Mouse (Mus musculus): ENCODE data around the gene Capn1. TPM values are rescaled to one million over a fixed set of nuclear protein-coding genes. Genes with fewer than 3 reads are reported as not detected.

Capn1 gene
- polyA plus RNA-seq, 1 experiment from 2014 or later: 5.4 TPM

DNA sequence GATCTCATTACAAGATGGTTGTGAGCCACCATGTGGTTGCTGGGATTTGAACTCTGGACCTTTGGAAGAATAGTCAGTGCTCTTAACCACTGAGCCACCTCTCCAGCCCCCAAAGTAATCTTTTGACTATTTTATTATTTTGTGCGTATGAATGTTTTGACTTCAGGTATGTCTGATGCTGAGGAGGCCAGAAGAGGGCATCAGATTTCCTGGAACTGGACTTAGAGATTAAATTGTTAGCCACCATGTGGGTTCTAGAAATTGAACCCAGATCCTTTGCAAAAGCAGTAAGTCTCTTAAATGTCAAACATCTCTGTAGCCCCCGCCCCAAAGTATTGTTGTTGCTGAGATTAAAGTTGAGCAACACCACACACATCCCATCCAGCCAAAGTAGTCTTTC, 49.8 kb downstream of the Capn1 start:
- Histone ChIP-seq H3K36me3 (replicated peaks; ENCODE audit: control insufficient read depth, insufficient read depth) (no peaks in the 10 kb centered on the region), H3K4me1 (replicated peaks; ENCODE audit: control insufficient read depth, insufficient read depth, low read length) (peaks cover 12% of the 10 kb centered on the region; the same call in 1 of the 2 replicates), H3K9me3 (ENCODE audit: control insufficient read depth, low read length) (no peaks in the 10 kb centered on the region), H3K9ac (no peak overlapping the region), H3K27ac (no peak overlapping the region), H3K4me3 (replicated peaks; ENCODE audit: low read length) (no peak overlapping the region), H3K4me2 (replicated peaks) (no peak overlapping the region), H3K27me3 (ENCODE audit: control insufficient read depth, insufficient read depth, low read length) (no peaks in the 10 kb centered on the region)
- WGBS: 93% methylated on average over 2 of the region's 2 CpGs
- no peak for ATAC-seq (ENCODE audit: low FRiP score)
- DNase-seq (ENCODE audit: low spot score): no peak

DNA sequence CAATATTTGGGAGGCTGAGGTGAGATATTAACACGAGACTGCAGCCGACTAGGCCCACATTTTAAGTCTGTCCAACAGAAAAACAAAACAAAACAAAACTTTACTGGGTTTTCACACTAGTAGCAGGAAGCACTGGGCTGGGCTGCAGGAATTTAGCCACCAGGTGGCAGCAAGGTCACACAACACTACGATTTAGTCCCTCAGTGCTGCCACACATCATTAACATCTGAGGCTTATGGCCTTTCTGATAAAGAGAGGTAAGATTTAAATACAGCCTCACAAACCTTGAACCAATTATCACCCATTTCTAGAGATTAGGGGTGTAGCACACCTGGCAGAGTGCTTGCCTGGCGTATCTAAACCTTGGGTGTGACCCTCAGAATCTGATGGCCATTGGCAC, 50.4 kb downstream of the Capn1 start:
- WGBS: 10% methylated on average over 4 of the region's 4 CpGs
- H3K36me3 ChIP-seq (replicated peaks; ENCODE audit: control insufficient read depth, insufficient read depth): no peaks in the 10 kb centered on the region
- H3K27me3 ChIP-seq (ENCODE audit: control insufficient read depth, insufficient read depth, low read length): no peaks in the 10 kb centered on the region
- no peak overlapping the region for H3K27ac ChIP-seq
- ATAC-seq (ENCODE audit: low FRiP score) (no peak), DNase-seq (ENCODE audit: low spot score) (peak; percentile 89)
- no peak overlapping the region for H3K4me3 ChIP-seq (replicated peaks; ENCODE audit: low read length)
- H3K9me3 ChIP-seq (ENCODE audit: control insufficient read depth, low read length): no peaks in the 10 kb centered on the region
- H3K9ac ChIP-seq: no peak overlapping the region
- no peak overlapping the region for H3K4me2 ChIP-seq (replicated peaks)
- H3K4me1 ChIP-seq (replicated peaks; ENCODE audit: control insufficient read depth, insufficient read depth, low read length): peaks cover 12% of the 10 kb centered on the region; the same call in 1 of the 2 replicates

DNA sequence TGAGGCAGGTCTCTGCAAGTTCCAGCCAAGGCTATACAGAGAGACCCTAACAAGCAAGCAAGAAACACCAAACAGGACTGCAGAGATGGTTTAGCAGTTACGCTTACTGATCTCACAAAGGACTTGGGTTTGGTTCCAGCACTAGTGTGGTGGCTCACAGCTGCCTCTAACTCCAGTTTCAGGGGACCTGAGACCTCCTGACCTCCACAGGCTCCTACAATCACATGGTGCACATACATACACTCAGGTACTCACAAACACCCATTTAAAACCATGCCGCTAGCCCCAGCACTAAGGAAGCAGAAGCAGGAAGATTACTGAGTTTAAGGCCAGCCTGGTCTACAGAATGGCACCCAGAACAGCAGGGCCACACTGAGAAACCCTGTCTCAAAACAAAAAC, 50.9 kb downstream of the Capn1 start:
- 86% methylated on average over 2 of the region's 2 CpGs for WGBS
- Histone ChIP-seq H3K4me2 (replicated peaks) (peak overlapping the region; percentile 99), H3K27me3 (ENCODE audit: control insufficient read depth, insufficient read depth, low read length) (no peaks in the 10 kb centered on the region), H3K9me3 (ENCODE audit: control insufficient read depth, low read length) (no peaks in the 10 kb centered on the region), H3K27ac (no peak overlapping the region), H3K4me1 (replicated peaks; ENCODE audit: control insufficient read depth, insufficient read depth, low read length) (peaks cover 12% of the 10 kb centered on the region; the same call in 1 of the 2 replicates), H3K36me3 (replicated peaks; ENCODE audit: control insufficient read depth, insufficient read depth) (no peaks in the 10 kb centered on the region), H3K4me3 (replicated peaks; ENCODE audit: low read length) (peak overlapping the region; percentile 66), H3K9ac (peak overlapping the region; percentile 79; the same call in 1 of the 2 replicates)
- ATAC-seq (ENCODE audit: low FRiP score) (no peak), DNase-seq (ENCODE audit: low spot score) (no peak)

DNA sequence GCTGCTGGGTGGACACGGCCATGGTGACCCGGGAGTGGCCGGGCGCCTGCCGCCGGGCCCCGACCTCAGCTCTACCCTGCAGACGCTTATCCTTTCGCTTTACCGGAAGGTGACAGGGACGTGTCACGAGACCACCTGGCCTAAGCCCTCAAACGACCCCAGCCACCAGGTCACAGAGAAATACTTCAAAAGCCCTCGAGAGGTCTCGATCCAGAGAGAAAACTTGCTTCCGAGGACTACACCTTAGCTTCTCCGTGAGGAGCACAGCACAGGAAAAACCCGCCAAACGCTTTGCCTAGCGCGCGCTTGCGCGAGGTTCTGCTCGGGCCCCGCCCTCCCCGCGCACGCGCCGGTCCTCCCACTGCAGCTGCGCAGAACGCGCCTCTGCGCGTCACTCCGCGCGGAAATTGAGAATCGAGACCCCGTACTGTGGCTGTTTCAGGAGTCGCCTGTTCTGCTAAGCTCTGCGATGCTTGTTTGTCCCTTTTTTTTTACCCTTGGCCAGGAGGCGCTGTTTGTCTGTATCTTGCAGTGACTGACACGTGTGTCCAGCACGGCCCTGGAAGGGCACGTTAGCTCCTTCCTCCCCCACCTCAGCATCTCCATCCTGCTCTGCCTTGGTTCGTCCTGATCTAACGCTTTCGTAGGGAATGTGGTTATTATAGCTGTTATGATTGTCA, 51.7 kb downstream of the Capn1 start, which contains the start of gene Pola2:
Gene Pola2, minus strand, starts transcription at position 320 of the 680 bp plus-strand sequence.
- H3K4me3 ChIP-seq (replicated peaks; ENCODE audit: low read length): peak within 1 kb of the TSS; percentile 66
- peaks cover 12% of the 10 kb centered on the region; the same call in 1 of the 2 replicates for H3K4me1 ChIP-seq (replicated peaks; ENCODE audit: control insufficient read depth, insufficient read depth, low read length)
- peak within 1 kb of the TSS; percentile 99 for H3K4me2 ChIP-seq (replicated peaks)
- H3K9me3 ChIP-seq (ENCODE audit: control insufficient read depth, low read length): no peaks in the 10 kb centered on the region
- H3K9ac ChIP-seq: peak within 1 kb of the TSS; percentile 79
- DNase-seq (ENCODE audit: low spot score) (peak; percentile 94), ATAC-seq (ENCODE audit: low FRiP score) (peak; percentile 89)
- under 1% methylated on average over 50 of the region's 50 CpGs for WGBS
- no peaks in the 10 kb centered on the region for H3K27me3 ChIP-seq (ENCODE audit: control insufficient read depth, insufficient read depth, low read length)
- no peaks in the 10 kb centered on the region for H3K36me3 ChIP-seq (replicated peaks; ENCODE audit: control insufficient read depth, insufficient read depth)
- H3K27ac ChIP-seq: peak within 1 kb of the TSS; percentile 22; the same call in 1 of the 2 replicates

DNA sequence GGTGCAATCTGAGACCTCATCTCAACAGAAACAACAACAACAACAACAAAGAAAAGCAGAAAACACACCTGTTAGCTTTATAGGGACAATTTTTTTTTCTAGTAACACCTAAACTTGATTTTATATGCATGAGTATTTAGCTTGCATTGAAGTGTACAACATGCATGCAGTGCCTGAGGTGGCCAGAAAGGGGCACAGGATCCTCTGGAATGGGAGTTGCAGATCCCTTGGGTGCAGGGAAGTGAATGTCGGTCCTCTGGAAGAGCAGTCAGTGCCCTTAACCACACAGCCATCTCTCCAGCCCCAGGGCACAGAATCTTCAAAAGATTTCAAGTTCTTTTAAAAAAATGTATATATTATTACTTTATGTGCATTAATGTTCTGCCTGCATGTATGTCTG, 53.0 kb downstream of the Capn1 start:
- H3K27ac ChIP-seq: no peak overlapping the region
- no peaks in the 10 kb centered on the region for H3K9me3 ChIP-seq (ENCODE audit: control insufficient read depth, low read length)
- H3K36me3 ChIP-seq (replicated peaks; ENCODE audit: control insufficient read depth, insufficient read depth): peaks cover 8% of the 10 kb centered on the region; the same call in 1 of the 2 replicates
- H3K4me2 ChIP-seq (replicated peaks): peak overlapping the region; percentile 99
- H3K9ac ChIP-seq: no peak overlapping the region
- ATAC-seq (ENCODE audit: low FRiP score) (no peak), DNase-seq (ENCODE audit: low spot score) (no peak)
- peak overlapping the region; percentile 66; the same call in 1 of the 2 replicates for H3K4me3 ChIP-seq (replicated peaks; ENCODE audit: low read length)
- no peaks in the 10 kb centered on the region for H3K27me3 ChIP-seq (ENCODE audit: control insufficient read depth, insufficient read depth, low read length)
- WGBS: 36% methylated on average over 1 of the region's 1 CpGs
- peaks cover 12% of the 10 kb centered on the region; the same call in 1 of the 2 replicates for H3K4me1 ChIP-seq (replicated peaks; ENCODE audit: control insufficient read depth, insufficient read depth, low read length)

DNA sequence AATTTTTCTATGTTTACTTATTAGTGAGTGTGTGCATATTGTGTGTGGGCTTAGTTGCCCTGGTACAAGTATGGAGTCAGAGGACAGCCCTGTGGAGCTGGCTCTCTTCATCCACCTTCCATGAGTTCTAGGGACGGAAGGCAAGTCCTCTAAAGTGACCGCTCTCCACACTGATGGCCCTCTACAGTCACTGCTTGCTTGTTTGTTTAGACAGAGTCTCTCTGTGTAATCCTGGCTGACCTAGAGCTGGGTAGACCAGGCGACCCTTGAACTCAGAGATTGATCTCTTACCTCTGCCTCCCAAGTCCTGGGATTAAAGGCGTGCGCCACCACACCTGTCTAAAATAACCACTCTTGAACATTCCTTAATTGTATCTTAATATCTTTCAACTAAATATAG, 58.3 kb downstream of the Capn1 start:
- no peak for ATAC-seq (ENCODE audit: low FRiP score)
- H3K27me3 ChIP-seq (ENCODE audit: control insufficient read depth, insufficient read depth, low read length): no peaks in the 10 kb centered on the region
- no peak overlapping the region for H3K4me3 ChIP-seq (replicated peaks; ENCODE audit: low read length)
- no peak overlapping the region for H3K9ac ChIP-seq
- 94% methylated on average over 5 of the region's 5 CpGs for WGBS
- no peak for DNase-seq (ENCODE audit: low spot score)
- H3K4me2 ChIP-seq (replicated peaks): no peak overlapping the region
- H3K9me3 ChIP-seq (ENCODE audit: control insufficient read depth, low read length): no peaks in the 10 kb centered on the region
- H3K4me1 ChIP-seq (replicated peaks; ENCODE audit: control insufficient read depth, insufficient read depth, low read length): no peaks in the 10 kb centered on the region
- peaks cover 13% of the 10 kb centered on the region for H3K36me3 ChIP-seq (replicated peaks; ENCODE audit: control insufficient read depth, insufficient read depth)
- no peak overlapping the region for H3K27ac ChIP-seq

DNA sequence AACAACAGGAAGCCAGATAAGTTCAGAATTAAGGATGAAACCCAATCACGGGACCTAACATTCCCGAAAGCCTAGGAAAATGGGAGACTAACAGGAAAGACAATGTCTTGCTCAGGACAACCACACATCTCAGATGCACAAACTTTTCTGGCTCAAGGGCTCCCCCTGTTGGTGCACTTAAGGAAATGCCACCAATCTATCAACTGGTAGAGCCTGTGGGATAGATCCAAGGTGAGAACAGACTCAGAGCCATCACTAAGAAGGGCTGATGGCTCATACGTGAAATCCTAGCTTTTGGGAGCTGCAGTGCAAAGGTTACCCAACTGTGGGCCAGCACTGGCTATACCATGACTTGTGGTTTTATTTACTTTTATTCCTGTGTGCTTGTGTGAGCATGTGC, 59.0 kb downstream of the Capn1 start:
- no peak overlapping the region for H3K9ac ChIP-seq
- no peaks in the 10 kb centered on the region for H3K4me1 ChIP-seq (replicated peaks; ENCODE audit: control insufficient read depth, insufficient read depth, low read length)
- no peak overlapping the region for H3K4me2 ChIP-seq (replicated peaks)
- 36% methylated on average over 3 of the region's 3 CpGs for WGBS
- ATAC-seq (ENCODE audit: low FRiP score) (no peak; the same call in 1 of the 2 replicates), DNase-seq (ENCODE audit: low spot score) (peak; percentile 78)
- H3K27ac ChIP-seq: no peak overlapping the region
- H3K27me3 ChIP-seq (ENCODE audit: control insufficient read depth, insufficient read depth, low read length): no peaks in the 10 kb centered on the region
- H3K4me3 ChIP-seq (replicated peaks; ENCODE audit: low read length): no peak overlapping the region
- H3K9me3 ChIP-seq (ENCODE audit: control insufficient read depth, low read length): no peaks in the 10 kb centered on the region
- H3K36me3 ChIP-seq (replicated peaks; ENCODE audit: control insufficient read depth, insufficient read depth): peaks cover 18% of the 10 kb centered on the region

DNA sequence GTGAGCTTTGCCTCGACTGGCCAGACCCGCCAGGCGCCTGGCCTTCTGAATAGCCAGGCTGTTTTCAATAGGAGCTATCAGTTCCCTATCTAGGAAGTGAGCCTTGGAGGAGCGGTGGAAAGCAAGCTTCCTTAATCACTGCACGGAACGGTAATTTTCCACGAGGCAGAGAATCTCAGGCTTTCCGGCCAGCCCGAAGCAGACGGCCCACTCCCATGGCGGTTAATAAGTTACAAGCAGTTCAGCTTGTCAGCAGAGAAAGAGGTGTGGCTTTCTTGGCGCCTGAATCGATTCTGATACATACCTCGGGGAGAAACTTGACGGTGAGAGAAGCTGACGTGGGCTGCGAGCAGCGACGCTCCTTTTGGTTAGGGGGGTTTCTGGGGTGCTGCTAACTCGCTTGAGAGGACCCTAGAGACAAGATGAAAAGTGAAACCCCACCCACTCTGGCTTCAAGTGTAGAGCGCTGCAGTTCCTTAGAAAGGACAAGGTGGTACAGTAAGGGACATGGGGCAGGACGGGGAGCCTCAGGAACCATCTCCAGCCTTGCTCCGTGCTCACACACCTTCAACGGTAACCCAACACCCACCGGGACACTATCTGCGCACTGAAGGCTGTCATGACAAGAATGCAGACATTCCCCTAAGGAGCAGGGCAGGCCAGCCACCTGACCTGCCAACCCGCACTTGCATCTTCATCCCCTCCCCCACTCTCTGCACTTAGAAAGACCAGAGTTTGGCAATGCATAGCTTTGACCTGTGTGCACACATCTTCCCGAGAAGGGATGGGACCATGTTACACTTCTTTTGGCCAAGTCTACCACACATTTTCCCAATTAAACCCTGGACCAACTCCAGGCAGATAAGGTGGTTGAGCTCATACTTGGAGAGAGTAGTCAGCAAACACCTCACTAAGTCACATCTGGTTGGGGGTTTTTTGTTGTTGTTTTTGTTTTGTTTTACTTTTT, 59.7 kb downstream of the Capn1 start:
- no peak for DNase-seq (ENCODE audit: low spot score)

DNA sequence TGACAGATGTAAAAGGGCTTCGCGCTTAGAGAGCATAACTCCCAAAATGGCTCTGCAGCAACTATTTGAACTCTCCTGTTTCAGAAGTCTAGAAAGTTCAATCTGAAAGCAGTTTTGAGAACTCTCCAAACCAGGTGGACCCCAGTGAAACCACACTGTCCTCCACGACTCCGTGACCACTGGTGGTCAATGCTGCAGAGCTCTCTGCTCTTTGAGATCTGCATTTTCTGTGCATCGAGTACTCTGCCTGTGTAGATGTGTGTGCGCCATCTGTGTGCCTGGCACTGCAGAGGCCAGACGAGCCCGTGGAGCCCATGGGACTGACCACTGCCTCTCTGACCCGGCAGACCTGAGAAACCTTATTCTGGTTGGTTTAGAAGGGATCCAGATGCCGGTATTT, 60.8 kb downstream of the Capn1 start:
- H3K36me3 ChIP-seq (replicated peaks; ENCODE audit: control insufficient read depth, insufficient read depth): peaks cover 35% of the 10 kb centered on the region
- H3K4me1 ChIP-seq (replicated peaks; ENCODE audit: control insufficient read depth, insufficient read depth, low read length): no peaks in the 10 kb centered on the region
- no peak overlapping the region for H3K9ac ChIP-seq
- no peaks in the 10 kb centered on the region for H3K27me3 ChIP-seq (ENCODE audit: control insufficient read depth, insufficient read depth, low read length)
- H3K4me3 ChIP-seq (replicated peaks; ENCODE audit: low read length): no peak overlapping the region
- H3K9me3 ChIP-seq (ENCODE audit: control insufficient read depth, low read length): no peaks in the 10 kb centered on the region
- 94% methylated on average over 10 of the region's 10 CpGs for WGBS
- no peak overlapping the region for H3K4me2 ChIP-seq (replicated peaks)
- no peak overlapping the region for H3K27ac ChIP-seq
- no peak for DNase-seq (ENCODE audit: low spot score)
- no peak for ATAC-seq (ENCODE audit: low FRiP score)

More for the DNA sequence above, 59.7 kb downstream of the Capn1 start:
- no peaks in the 10 kb centered on the region for H3K9me3 ChIP-seq (ENCODE audit: control insufficient read depth, low read length)
- no peak overlapping the region for H3K4me3 ChIP-seq (replicated peaks; ENCODE audit: low read length)
- no peaks in the 10 kb centered on the region for H3K4me1 ChIP-seq (replicated peaks; ENCODE audit: control insufficient read depth, insufficient read depth, low read length)
- no peak overlapping the region for H3K9ac ChIP-seq
- no peak overlapping the region for H3K4me2 ChIP-seq (replicated peaks)
- H3K36me3 ChIP-seq (replicated peaks; ENCODE audit: control insufficient read depth, insufficient read depth): peaks cover 25% of the 10 kb centered on the region
- no peak overlapping the region for H3K27ac ChIP-seq
- no peaks in the 10 kb centered on the region for H3K27me3 ChIP-seq (ENCODE audit: control insufficient read depth, insufficient read depth, low read length)
- 85% methylated on average over 28 of the region's 28 CpGs for WGBS
- no peak for ATAC-seq (ENCODE audit: low FRiP score)

Measured in hindbrain, embryonic 14.5 days (tissue).